Mouse (Mus musculus) heart, embryonic 12.5 days (tissue): ENCODE results near the gene Olfr45. TPM values are rescaled to one million over a fixed set of nuclear protein-coding genes. Genes with fewer than 3 reads are reported as not detected.

ENCODE experiments used
- ATAC-seq: fragments of 200-750 bp; cut with Nextera tagmentation; 2 replicates; pipeline ENCODE4 v1.8.0; 2017; ENCODE audit warnings: moderate TSS enrichment, moderate library complexity; ENCODE audit not compliant: insufficient number of reproducible peaks, low FRiP score
- H3K27ac ChIP-seq: fragments of 300-500 bp; sonication (generic); 2 replicates; pipeline ENCODE4 v1.5.1; 2016; ENCODE audit warnings: mild to moderate bottlenecking, moderate library complexity; ENCODE audit not compliant: poor library complexity, severe bottlenecking
- H3K27me3 ChIP-seq: fragments of 300-500 bp; sonication (generic); replicated peaks from 2 replicates; pipeline ENCODE4 v1.6.1; 2016; ENCODE audit warnings: mild to moderate bottlenecking, moderate library complexity
- H3K36me3 ChIP-seq: fragments of 300-500 bp; sonication (generic); 2 replicates; pipeline ENCODE4 v1.6.1; 2016; ENCODE audit warnings: mild to moderate bottlenecking, moderate library complexity
- H3K4me1 ChIP-seq: fragments of 300-500 bp; sonication (generic); replicated peaks from 2 replicates; pipeline ENCODE4 v1.6.1; 2016; ENCODE audit warnings: mild to moderate bottlenecking
- H3K4me2 ChIP-seq: fragments of 300-500 bp; sonication (generic); 2 replicates; pipeline ENCODE4 v1.6.1; 2016; ENCODE audit warnings: mild to moderate bottlenecking, moderate library complexity
- H3K4me3 ChIP-seq: fragments of 300-500 bp; sonication (generic); 2 replicates; pipeline ENCODE4 v1.5.1; 2016; ENCODE audit warnings: mild to moderate bottlenecking
- H3K9ac ChIP-seq: fragments of 300-500 bp; sonication (generic); 2 replicates; pipeline ENCODE4 v1.6.1; 2016; ENCODE audit warnings: mild to moderate bottlenecking, moderate library complexity
- H3K9me3 ChIP-seq: fragments of 300-500 bp; sonication (generic); replicated peaks from 2 replicates; pipeline ENCODE4 v1.6.1; 2016; ENCODE audit warnings: mild to moderate bottlenecking, moderate library complexity
- WGBS: fragments of 180-500 bp; shearing (Covaris S2); methylation state at CpG from one replicate; pipeline ENCODE4 v1.1.7; 2016; 5-methylcytosine and 5-hydroxymethylcytosine counted together
- polyA plus RNA-seq: library from polyadenylated mRNA; unstranded; fragments of >200 nt; fragmentation: Nextera tagmentation; extraction: Ambion mirVana; gene quantifications from 2 replicates; pipeline ENCODE4 v1.2.1, GENCODE M21; 2016

The Olfr45 gene
- polyA plus RNA-seq, 1 experiment from 2014 or later = not detected

- ATAC-seq = no peak
- Histone ChIP-seq H3K4me2 (no peak overlapping the region), H3K4me3 (no peak overlapping the region), H3K4me1 (no peaks in the 10 kb centered on the region), H3K36me3 (no peaks in the 10 kb centered on the region), H3K9ac (no peak overlapping the region), H3K27me3 (no peaks in the 10 kb centered on the region), H3K9me3 (peaks cover 4% of the 10 kb centered on the region; the same call in 1 of the 2 replicates), H3K27ac (no peak overlapping the region)
Measured at GRCm38 (mm10) chr7:140725558-140725957, 43.8 kb downstream of the Olfr45 start.

- no peaks in the 10 kb centered on the region for H3K36me3 ChIP-seq
- 56% methylated on average over 2 of the region's 2 CpGs for WGBS
Measured at GRCm38 (mm10) chr7:140733162-140733561, 51.4 kb downstream of the Olfr45 start.

More at GRCm38 (mm10) chr7:140733162-140733561, 51.4 kb downstream of the Olfr45 start:
- no peak overlapping the region for H3K27ac ChIP-seq
- H3K9ac ChIP-seq = no peak overlapping the region
- no peak overlapping the region for H3K4me3 ChIP-seq
- H3K9me3 ChIP-seq = no peaks in the 10 kb centered on the region; the same call in 1 of the 2 replicates
- H3K4me1 ChIP-seq = no peaks in the 10 kb centered on the region
- H3K4me2 ChIP-seq = no peak overlapping the region
- no peak for ATAC-seq
- no peaks in the 10 kb centered on the region for H3K27me3 ChIP-seq

Other genes starting within 250 kb of the Olfr45 start
- not detected in 2 replicates for gene Olfr533, start 218.6 kb upstream of the Olfr45 start, polyA plus RNA-seq
- not detected in 2 replicates for gene Olfr535, start 197.7 kb upstream of the Olfr45 start, polyA plus RNA-seq
- gene Olfr536, start 174.6 kb upstream of the Olfr45 start, polyA plus RNA-seq = not detected in 2 replicates
- not detected in 2 replicates for gene Olfr538, start 114.1 kb upstream of the Olfr45 start, polyA plus RNA-seq
- gene Olfr46, start 80.7 kb upstream of the Olfr45 start, polyA plus RNA-seq = 0.03 TPM in 1 of 2 replicates, not detected in the other
- gene Olfr61, start 53.0 kb upstream of the Olfr45 start, polyA plus RNA-seq = not detected in 2 replicates
- gene Olfr53, start 35.5 kb upstream of the Olfr45 start, polyA plus RNA-seq = not detected in 2 replicates
- not detected in 2 replicates for gene Olfr539, start 22.0 kb upstream of the Olfr45 start, polyA plus RNA-seq
- gene Olfr541, start 15.3 kb downstream of the Olfr45 start, polyA plus RNA-seq = not detected in 2 replicates
- gene Cyp2e1, start 81.8 kb downstream of the Olfr45 start, polyA plus RNA-seq = not detected in 2 replicates
- 0.13 and 0.31 TPM in 2 replicates for gene Syce1, start 105.9 kb downstream of the Olfr45 start, polyA plus RNA-seq
- gene Zfp941, start 140.2 kb downstream of the Olfr45 start, polyA plus RNA-seq = 0.95 and 0.96 TPM in 2 replicates
- 0.55 TPM in 1 of 2 replicates, not detected in the other for gene Urah, start 153.1 kb downstream of the Olfr45 start, polyA plus RNA-seq
- gene Scgb1c1, start 163.6 kb downstream of the Olfr45 start, polyA plus RNA-seq = not detected in 2 replicates
- not detected in 2 replicates for gene Odf3, start 165.9 kb downstream of the Olfr45 start, polyA plus RNA-seq
- gene Gm45785, start 174.4 kb downstream of the Olfr45 start, polyA plus RNA-seq = not detected in 2 replicates
- gene Ric8a, start 175.0 kb downstream of the Olfr45 start, polyA plus RNA-seq = 42.7 and 48.0 TPM in 2 replicates
- gene Bet1l, start 175.6 kb downstream of the Olfr45 start, polyA plus RNA-seq = 27.7 and 29.3 TPM in 2 replicates
- 187 and 188 TPM in 2 replicates for gene Psmd13, start 200.0 kb downstream of the Olfr45 start, polyA plus RNA-seq
- 40.9 and 41.6 TPM in 2 replicates for gene Sirt3, start 200.4 kb downstream of the Olfr45 start, polyA plus RNA-seq
- 93.0 and 102 TPM in 2 replicates for gene Cox8b, start 218.5 kb downstream of the Olfr45 start, polyA plus RNA-seq
- 0.23 TPM in 1 of 2 replicates, not detected in the other for gene Nlrp6, start 239.0 kb downstream of the Olfr45 start, polyA plus RNA-seq